Mouse (Mus musculus): ENCODE results near the gene Stpg4.

GRCm38 (mm10) chr17:87427511-87427910 lies at the start of gene Stpg4:
- TF ChIP-seq HCFC1 (IDR thresholded peaks at IDR 0.05; ENCODE audit: low read depth, low read length) = no peak
- no peak for TF ChIP-seq CTCF (IDR thresholded peaks at IDR 0.05 in 2 of 3, conservative IDR thresholded peaks at IDR 0.05 in 1 of 3; ENCODE audit: control insufficient read depth in 1 of 3, insufficient read depth in 1 of 3, low read depth in 2 of 3, low read length in 3 of 3, poor library complexity in 1 of 3, severe bottlenecking in 1 of 3)
- TF ChIP-seq ZKSCAN1 (IDR thresholded peaks at IDR 0.05; ENCODE audit: low read depth, low read length) = no peak
- TF ChIP-seq GATA1 (IDR thresholded peaks at IDR 0.05; ENCODE audit: low read depth, low read length) = no peak
- TF ChIP-seq USF1 (IDR thresholded peaks at IDR 0.05; ENCODE audit: low read depth, low read length) = no peak
- TF ChIP-seq MYC (IDR thresholded peaks at IDR 0.05; ENCODE audit: low read depth, low read length) = no peak
- no peak for TF ChIP-seq TCF12 (IDR thresholded peaks at IDR 0.05; ENCODE audit: low read depth, low read length)
- TF ChIP-seq RCOR1 (IDR thresholded peaks at IDR 0.05; ENCODE audit: low read depth, low read length) = no peak
- no peak for TF ChIP-seq MXI1 (IDR thresholded peaks at IDR 0.05; ENCODE audit: low read depth, low read length)
- TF ChIP-seq POLR2A (IDR thresholded peaks at IDR 0.05; ENCODE audit: control insufficient read depth in 1 of 2, insufficient read depth in 1 of 2, low read depth in 1 of 2, low read length in 2 of 2, poor library complexity in 1 of 2) = no peak
- TF ChIP-seq EP300 (IDR thresholded peaks at IDR 0.05; ENCODE audit: low read depth in 1 of 2, low read length in 2 of 2) = no peak
- no peak for TF ChIP-seq NRF1 (IDR thresholded peaks at IDR 0.05; ENCODE audit: insufficient read depth, low read depth, low read length, poor library complexity, severe bottlenecking)
- no peak for TF ChIP-seq POLR2AphosphoS2 (IDR thresholded peaks at IDR 0.05; ENCODE audit: low read length)
- TF ChIP-seq TAL1 (IDR thresholded peaks at IDR 0.05; ENCODE audit: low read length) = no peak
